Mouse (Mus musculus): Measurements from ENCODE around the gene Foxg1. TPM values are rescaled to one million over a fixed set of nuclear protein-coding genes. Genes with fewer than 3 reads are reported as not detected.

Foxg1 gene
- polyA plus RNA-seq, 1 experiment from 2014 or later: not detected

GRCm38 (mm10) chr12:49417963-49418362 is 35.5 kb downstream of the Foxg1 start:
- no peaks in the 10 kb centered on the region for H3K36me3 ChIP-seq (replicated peaks; ENCODE audit: insufficient read depth, low read length)
- no peak overlapping the region for H3K27ac ChIP-seq (ENCODE audit: low read depth)
- WGBS (ENCODE audit: insufficient replicate concordance): 62% methylated on average over 3 of the region's 3 CpGs
- no peak overlapping the region for H3K4me2 ChIP-seq (ENCODE audit: low read depth, low read length)
- TF ChIP-seq EP300 (IDR thresholded peaks at IDR 0.05; ENCODE audit: low read depth) (no peak), CTCF (IDR thresholded peaks at IDR 0.05; ENCODE audit: low read depth) (no peak)
- H3K27me3 ChIP-seq (ENCODE audit: insufficient read depth, low read length): no peaks in the 10 kb centered on the region
- no peak overlapping the region for H3K9ac ChIP-seq (replicated peaks)
- H3K9me3 ChIP-seq (ENCODE audit: low read length): no peaks in the 10 kb centered on the region
- H3K4me1 ChIP-seq (ENCODE audit: insufficient read depth): no peaks in the 10 kb centered on the region
- no peak for ATAC-seq
- DNase-seq: no peak
- no peak overlapping the region for H3K4me3 ChIP-seq (ENCODE audit: low read depth, low read length)

Other genes with a start within 250 kb of the Foxg1 start
- gene Gm43517, start 2.5 kb downstream of the Foxg1 start, polyA plus RNA-seq (2015; fragmentation: Nextera tagmentation; extraction: Ambion mirVana): not detected in 2 replicates

Measured in liver, postnatal 0 days (tissue).